Comparison of ENCODE assay signal across 14 mouse cellular contexts in genomic region chr5:101851133-101851532, GRCm38 (mm10).
"Had no signal": no experiment of that assay in that cellular context is flagged by ENCODE, and none has a peak within 500 bp of the region (broad histone marks: within the 10 kb centered on the region; RNA-seq: fewer than 3 reads in every experiment).

No protein-coding gene starts in this region.

- H3K27me3 ChIP-seq: kidney, embryonic 15.5 days; limb, embryonic 12.5 days; lung, embryonic 15.5 days; midbrain, embryonic 13.5 days; stomach, embryonic 15.5 days had no signal

- DNase-seq: kidney, adult 2 months; kidney, postnatal 14 days; layer of hippocampus, adult 9-11 months; layer of hippocampus, postnatal 36 days; lung, postnatal 14 days; right cerebral cortex, postnatal 14 days; thymus, postnatal 14 days had no signal

- H3K9ac ChIP-seq: kidney, embryonic 15.5 days; limb, embryonic 12.5 days; lung, embryonic 15.5 days; midbrain, embryonic 13.5 days; stomach, embryonic 15.5 days had no signal

- H3K4me1 ChIP-seq: kidney, embryonic 15.5 days; limb, embryonic 12.5 days; lung, embryonic 15.5 days; midbrain, embryonic 13.5 days; stomach, embryonic 15.5 days had no signal

- H3K4me2 ChIP-seq: kidney, embryonic 15.5 days; limb, embryonic 12.5 days; lung, embryonic 15.5 days; midbrain, embryonic 13.5 days; stomach, embryonic 15.5 days had no signal

- H3K9me3 ChIP-seq: kidney, embryonic 15.5 days; limb, embryonic 12.5 days; lung, embryonic 15.5 days; midbrain, embryonic 13.5 days; stomach, embryonic 15.5 days had no signal

- H3K27ac ChIP-seq: kidney, embryonic 15.5 days; limb, embryonic 12.5 days; lung, embryonic 15.5 days; macrophage; midbrain, embryonic 13.5 days; stomach, embryonic 15.5 days had no signal

- H3K4me3 ChIP-seq: kidney, embryonic 15.5 days; limb, embryonic 12.5 days; lung, embryonic 15.5 days; midbrain, embryonic 13.5 days; stomach, embryonic 15.5 days had no signal

- ATAC-seq: intestine, embryonic 16.5 days; midbrain, embryonic 13.5 days had no signal
